Mouse (Mus musculus): Measurements from ENCODE around the gene Tmem150c. TPM values are rescaled to one million over a fixed set of nuclear protein-coding genes. Genes with fewer than 3 reads are reported as not detected.

The Tmem150c gene
- polyA plus RNA-seq, 1 experiment from 2014 or later = 5.2 TPM

- no peak overlapping the region for H3K4me3 ChIP-seq (ENCODE audit: low read depth, low read length)
- no peak for DNase-seq (ENCODE audit: low spot score)
Measured at GRCm38 (mm10) chr5:100041272-100041671, 118.3 kb downstream of the Tmem150c start.

GRCm38 (mm10) chr5:100040281-100040784 lies 119.3 kb downstream of the Tmem150c start:
- Histone ChIP-seq H3K4me2 (ENCODE audit: low read depth, low read length) (peak overlapping the region; percentile 88), H3K27ac (replicated peaks; ENCODE audit: low read depth, low read length) (peak overlapping the region; percentile 99), H3K9me3 (ENCODE audit: control insufficient read depth, low read length) (no peaks in the 10 kb centered on the region), H3K36me3 (ENCODE audit: control insufficient read depth, insufficient read depth, low read length) (peaks cover 22% of the 10 kb centered on the region), H3K4me1 (ENCODE audit: control insufficient read depth, insufficient read depth, low read length) (peaks cover 14% of the 10 kb centered on the region; the same call in 1 of the 2 replicates), H3K9ac (ENCODE audit: low read depth, low read length) (peak overlapping the region; percentile 99), H3K4me3 (ENCODE audit: low read depth, low read length) (peak overlapping the region; percentile 99), H3K27me3 (replicated peaks; ENCODE audit: control insufficient read depth, insufficient read depth, low read length) (no peaks in the 10 kb centered on the region)
- ATAC-seq (ENCODE audit: low read depth) (no peak), DNase-seq (ENCODE audit: low spot score) (no peak)
- WGBS = under 1% methylated on average over 18 of the region's 19 CpGs

More at GRCm38 (mm10) chr5:100041272-100041671, 118.3 kb downstream of the Tmem150c start:
- peaks cover 11% of the 10 kb centered on the region; the same call in 1 of the 2 replicates for H3K4me1 ChIP-seq (ENCODE audit: control insufficient read depth, insufficient read depth, low read length)
- peaks cover 13% of the 10 kb centered on the region for H3K36me3 ChIP-seq (ENCODE audit: control insufficient read depth, insufficient read depth, low read length)
- no peaks in the 10 kb centered on the region for H3K9me3 ChIP-seq (ENCODE audit: control insufficient read depth, low read length)
- 74% methylated on average over 4 of the region's 4 CpGs for WGBS
- H3K27me3 ChIP-seq (replicated peaks; ENCODE audit: control insufficient read depth, insufficient read depth, low read length) = no peaks in the 10 kb centered on the region
- peak overlapping the region; percentile 88 for H3K4me2 ChIP-seq (ENCODE audit: low read depth, low read length)
- ATAC-seq (ENCODE audit: low read depth) = no peak
- no peak overlapping the region for H3K9ac ChIP-seq (ENCODE audit: low read depth, low read length)
- H3K27ac ChIP-seq (replicated peaks; ENCODE audit: low read depth, low read length) = no peak overlapping the region

GRCm38 (mm10) chr5:100039602-100040142 lies 119.9 kb downstream of the Tmem150c start, which contains the start of the genes Hnrnpdl and Enoph1:
Hnrnpdl (minus strand) TSS chr5:100039664.
Enoph1 (plus strand) TSS chr5:100039985.
- Histone ChIP-seq H3K9ac (ENCODE audit: low read depth, low read length) (peak within 1 kb of the TSS; percentile 99), H3K27me3 (replicated peaks; ENCODE audit: control insufficient read depth, insufficient read depth, low read length) (no peaks in the 10 kb centered on the region), H3K4me3 (ENCODE audit: low read depth, low read length) (peak within 1 kb of the TSS; percentile 99), H3K4me2 (ENCODE audit: low read depth, low read length) (peak within 1 kb of the TSS; percentile 97), H3K36me3 (ENCODE audit: control insufficient read depth, insufficient read depth, low read length) (peaks cover 28% of the 10 kb centered on the region), H3K27ac (replicated peaks; ENCODE audit: low read depth, low read length) (peak within 1 kb of the TSS; percentile 99), H3K4me1 (ENCODE audit: control insufficient read depth, insufficient read depth, low read length) (peaks cover 14% of the 10 kb centered on the region; the same call in 1 of the 2 replicates), H3K9me3 (ENCODE audit: control insufficient read depth, low read length) (no peaks in the 10 kb centered on the region)
- ATAC-seq (ENCODE audit: low read depth) = peak; percentile 88
- peak; percentile 98 for DNase-seq (ENCODE audit: low spot score)
- WGBS = 0% methylated on average over 29 of the region's 57 CpGs

GRCm38 (mm10) chr5:100038714-100039601 lies 120.7 kb downstream of the Tmem150c start:
- Histone ChIP-seq H3K9ac (ENCODE audit: low read depth, low read length) (peak overlapping the region; percentile 99), H3K4me3 (ENCODE audit: low read depth, low read length) (peak overlapping the region; percentile 99), H3K4me1 (ENCODE audit: control insufficient read depth, insufficient read depth, low read length) (peaks cover 14% of the 10 kb centered on the region; the same call in 1 of the 2 replicates), H3K36me3 (ENCODE audit: control insufficient read depth, insufficient read depth, low read length) (peaks cover 35% of the 10 kb centered on the region), H3K4me2 (ENCODE audit: low read depth, low read length) (peak overlapping the region; percentile 97), H3K27ac (replicated peaks; ENCODE audit: low read depth, low read length) (peak overlapping the region; percentile 99), H3K9me3 (ENCODE audit: control insufficient read depth, low read length) (no peaks in the 10 kb centered on the region), H3K27me3 (replicated peaks; ENCODE audit: control insufficient read depth, insufficient read depth, low read length) (no peaks in the 10 kb centered on the region)
- DNase-seq (ENCODE audit: low spot score) = peak; percentile 93
- 0% methylated on average over 47 of the region's 113 CpGs for WGBS
- ATAC-seq (ENCODE audit: low read depth) = peak; percentile 78

- 1% methylated on average over 39 of the region's 45 CpGs for WGBS
- Histone ChIP-seq H3K4me1 (ENCODE audit: control insufficient read depth, insufficient read depth, low read length) (peaks cover 14% of the 10 kb centered on the region; the same call in 1 of the 2 replicates), H3K9ac (ENCODE audit: low read depth, low read length) (peak overlapping the region; percentile 99), H3K36me3 (ENCODE audit: control insufficient read depth, insufficient read depth, low read length) (peaks cover 43% of the 10 kb centered on the region), H3K9me3 (ENCODE audit: control insufficient read depth, low read length) (no peaks in the 10 kb centered on the region), H3K4me3 (ENCODE audit: low read depth, low read length) (peak overlapping the region; percentile 99), H3K27ac (replicated peaks; ENCODE audit: low read depth, low read length) (peak overlapping the region; percentile 99), H3K27me3 (replicated peaks; ENCODE audit: control insufficient read depth, insufficient read depth, low read length) (no peaks in the 10 kb centered on the region), H3K4me2 (ENCODE audit: low read depth, low read length) (peak overlapping the region; percentile 97)
- DNase-seq (ENCODE audit: low spot score) (peak; percentile 90), ATAC-seq (ENCODE audit: low read depth) (peak; percentile 38)
Measured at GRCm38 (mm10) chr5:100037965-100038713, 121.5 kb downstream of the Tmem150c start.

GRCm38 (mm10) chr5:100036681-100037080 lies 122.9 kb downstream of the Tmem150c start:
- Histone ChIP-seq H3K36me3 (ENCODE audit: control insufficient read depth, insufficient read depth, low read length) (peaks cover 58% of the 10 kb centered on the region), H3K27me3 (replicated peaks; ENCODE audit: control insufficient read depth, insufficient read depth, low read length) (no peaks in the 10 kb centered on the region), H3K4me1 (ENCODE audit: control insufficient read depth, insufficient read depth, low read length) (peaks cover 14% of the 10 kb centered on the region; the same call in 1 of the 2 replicates), H3K4me2 (ENCODE audit: low read depth, low read length) (peak overlapping the region; percentile 97), H3K9ac (ENCODE audit: low read depth, low read length) (peak overlapping the region; percentile 99), H3K4me3 (ENCODE audit: low read depth, low read length) (peak overlapping the region; percentile 99), H3K27ac (replicated peaks; ENCODE audit: low read depth, low read length) (no peak overlapping the region), H3K9me3 (ENCODE audit: control insufficient read depth, low read length) (no peaks in the 10 kb centered on the region)
- DNase-seq (ENCODE audit: low spot score) (no peak), ATAC-seq (ENCODE audit: low read depth) (no peak)
- WGBS = 15% methylated on average over 7 of the region's 7 CpGs

GRCm38 (mm10) chr5:100035950-100036349 lies 123.7 kb downstream of the Tmem150c start:
- H3K27me3 ChIP-seq (replicated peaks; ENCODE audit: control insufficient read depth, insufficient read depth, low read length) = no peaks in the 10 kb centered on the region
- no peak for DNase-seq (ENCODE audit: low spot score)
- H3K9me3 ChIP-seq (ENCODE audit: control insufficient read depth, low read length) = no peaks in the 10 kb centered on the region
- ATAC-seq (ENCODE audit: low read depth) = no peak
- H3K27ac ChIP-seq (replicated peaks; ENCODE audit: low read depth, low read length) = no peak overlapping the region
- H3K4me3 ChIP-seq (ENCODE audit: low read depth, low read length) = peak overlapping the region; percentile 99
- H3K36me3 ChIP-seq (ENCODE audit: control insufficient read depth, insufficient read depth, low read length) = peaks cover 61% of the 10 kb centered on the region
- 33% methylated on average over 7 of the region's 7 CpGs for WGBS
- peak overlapping the region; percentile 97 for H3K4me2 ChIP-seq (ENCODE audit: low read depth, low read length)
- H3K9ac ChIP-seq (ENCODE audit: low read depth, low read length) = no peak overlapping the region
- peaks cover 8% of the 10 kb centered on the region; the same call in 1 of the 2 replicates for H3K4me1 ChIP-seq (ENCODE audit: control insufficient read depth, insufficient read depth, low read length)

- ATAC-seq (ENCODE audit: low read depth) (no peak), DNase-seq (ENCODE audit: low spot score) (no peak)
- Histone ChIP-seq H3K27me3 (replicated peaks; ENCODE audit: control insufficient read depth, insufficient read depth, low read length) (no peaks in the 10 kb centered on the region), H3K4me2 (ENCODE audit: low read depth, low read length) (no peak overlapping the region), H3K9me3 (ENCODE audit: control insufficient read depth, low read length) (no peaks in the 10 kb centered on the region), H3K9ac (ENCODE audit: low read depth, low read length) (no peak overlapping the region), H3K27ac (replicated peaks; ENCODE audit: low read depth, low read length) (no peak overlapping the region), H3K36me3 (ENCODE audit: control insufficient read depth, insufficient read depth, low read length) (peaks cover 61% of the 10 kb centered on the region), H3K4me1 (ENCODE audit: control insufficient read depth, insufficient read depth, low read length) (peaks cover 10% of the 10 kb centered on the region), H3K4me3 (ENCODE audit: low read depth, low read length) (no peak overlapping the region)
- WGBS = 68% methylated on average over 3 of the region's 3 CpGs
Measured at GRCm38 (mm10) chr5:100032646-100033045, 127.0 kb downstream of the Tmem150c start.

Measured in embryonic facial prominence, embryonic 14.5 days (tissue).